Mouse (Mus musculus) lung, postnatal 0 days (tissue): ENCODE measurements around the gene Pate2. TPM values are rescaled to one million over a fixed set of nuclear protein-coding genes. Genes with fewer than 3 reads are reported as not detected.

Experiments used
- ATAC-seq: fragments of 200-750 bp; cut with Nextera tagmentation; 2 replicates; pipeline ENCODE4 v1.8.0; 2017; ENCODE audit warnings: moderate library complexity
- DNase-seq: peaks from one replicate; pipeline ENCODE4 v3.0.0-alpha.2; 2016; ENCODE audit warnings: low spot score
- H3K27ac ChIP-seq: fragments of 300-500 bp; sonication (generic); 2 replicates; pipeline ENCODE4 v1.5.1; 2014; ENCODE audit warnings: antibody characterized with exemption, mild to moderate bottlenecking, low read length, mixed read lengths
- H3K27me3 ChIP-seq: fragments of 300-500 bp; sonication (generic); replicated peaks from 2 replicates; pipeline ENCODE4 v1.6.1; 2014; ENCODE audit warnings: low read length, mixed read lengths; ENCODE audit not compliant: insufficient read depth
- H3K36me3 ChIP-seq: fragments of 300-500 bp; sonication (generic); 2 replicates; pipeline ENCODE4 v1.6.1; 2014; ENCODE audit warnings: low read length, mixed read lengths; ENCODE audit not compliant: insufficient read depth
- H3K4me1 ChIP-seq: fragments of 300-500 bp; sonication (generic); 2 replicates; pipeline ENCODE4 v1.6.1; 2014; ENCODE audit warnings: antibody characterized with exemption, low read depth, low read length, mixed read lengths; ENCODE audit not compliant: insufficient read depth
- H3K4me2 ChIP-seq: fragments of 300-500 bp; sonication (generic); replicated peaks from 2 replicates; pipeline ENCODE4 v1.6.1; 2014; ENCODE audit warnings: low read depth, mild to moderate bottlenecking, low read length, moderate library complexity, mixed read lengths
- H3K4me3 ChIP-seq: fragments of 300-500 bp; sonication (generic); 2 replicates; pipeline ENCODE4 v1.5.1; 2014; ENCODE audit warnings: low read depth, low read length
- H3K9ac ChIP-seq: fragments of 300-500 bp; sonication (generic); replicated peaks from 2 replicates; pipeline ENCODE4 v1.6.1; 2014; ENCODE audit warnings: low read depth, mild to moderate bottlenecking
- H3K9me3 ChIP-seq: fragments of 300-500 bp; sonication (generic); 2 replicates; pipeline ENCODE4 v1.6.1; 2016; ENCODE audit warnings: low read length, mixed read lengths
- CTCF ChIP-seq: IDR thresholded peaks from 2 replicates; pipeline ENCODE4 v1.5.1; 2016; ENCODE audit warnings: antibody characterized with exemption, mild to moderate bottlenecking
- EP300 ChIP-seq: IDR thresholded peaks from 2 replicates; pipeline ENCODE4 v1.6.1; 2016; ENCODE audit warnings: antibody characterized with exemption, mild to moderate bottlenecking, control low read depth
- WGBS: fragments of 180-500 bp; shearing (Covaris S2); extraction: QIAGEN DNeasy Blood & Tissue Kit; methylation state at CpG from one replicate; pipeline ENCODE4 v1.1.7; 2014; 5-methylcytosine and 5-hydroxymethylcytosine counted together
- polyA plus RNA-seq: library from polyadenylated mRNA; unstranded; fragments of >200 nt; fragmentation: Nextera tagmentation; extraction: Ambion mirVana; gene quantifications from 2 replicates; pipeline ENCODE4 v1.2.1, GENCODE M21; 2015

Gene Pate2
- polyA plus RNA-seq, 1 experiment from 2014 or later, result 0.10 TPM

DNA sequence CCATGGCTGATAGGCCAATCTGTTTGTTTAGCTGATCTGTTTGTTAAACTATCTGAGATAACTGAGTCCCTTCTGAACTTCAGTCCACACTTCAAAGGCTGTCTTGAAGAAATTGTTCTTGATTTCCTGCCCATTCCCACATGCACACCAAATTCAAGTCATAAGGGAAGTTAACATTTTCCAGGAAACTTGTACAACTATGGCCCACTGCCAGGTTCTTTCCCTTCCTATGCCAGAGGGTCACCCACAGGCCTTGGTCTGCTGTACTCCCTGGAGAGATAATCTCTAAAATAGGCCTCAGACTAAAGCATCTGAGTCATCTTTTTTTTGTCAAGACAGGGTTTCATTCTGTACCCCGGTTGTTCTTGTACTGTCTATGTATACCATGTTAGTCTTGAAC is 62.9 kb downstream of the Pate2 start:
- no peaks in the 10 kb centered on the region for H3K36me3 ChIP-seq
- H3K4me2 ChIP-seq, result no peak overlapping the region
- H3K4me1 ChIP-seq, result no peaks in the 10 kb centered on the region
- H3K27me3 ChIP-seq, result no peaks in the 10 kb centered on the region
- H3K9me3 ChIP-seq, result no peaks in the 10 kb centered on the region
- no peak for DNase-seq
- H3K4me3 ChIP-seq, result no peak overlapping the region
- no peak overlapping the region for H3K9ac ChIP-seq
- H3K27ac ChIP-seq, result no peak overlapping the region
- ATAC-seq, result no peak
- no peak for TF ChIP-seq CTCF
- no peak for TF ChIP-seq EP300
- WGBS, result 89% methylated on average over 1 of the region's 1 CpGs

DNA sequence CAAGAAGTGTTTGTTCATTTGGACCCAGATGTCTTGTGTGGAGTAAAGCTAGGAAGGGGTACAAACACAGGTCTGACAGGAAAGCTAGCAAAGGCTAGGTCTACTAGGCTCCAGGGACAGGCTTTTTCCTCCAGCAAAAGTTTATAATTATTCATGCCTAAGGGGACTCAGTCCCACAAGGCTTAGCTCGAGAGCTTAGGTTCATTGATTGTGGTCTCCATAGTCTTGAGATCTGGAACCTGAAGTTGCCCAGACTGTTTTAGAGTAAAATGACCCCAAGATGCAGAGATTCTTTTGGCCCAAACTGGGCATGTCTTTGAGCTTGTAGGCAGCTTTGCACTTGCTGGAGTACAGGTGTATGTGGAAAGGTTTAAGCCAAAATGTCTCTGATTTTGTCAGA is 78.0 kb downstream of the Pate2 start, which contains the start of gene Pate3:
Gene Pate3 (minus strand): TSS at position 101 of the 400 bp plus-strand sequence.
- H3K27ac ChIP-seq, result no peak within 1 kb of the TSS
- H3K4me3 ChIP-seq, result no peak within 1 kb of the TSS
- no peaks in the 10 kb centered on the region for H3K9me3 ChIP-seq
- 65% methylated on average over 1 of the region's 1 CpGs for WGBS
- no peak within 1 kb of the TSS for H3K9ac ChIP-seq
- ATAC-seq (no peak), DNase-seq (no peak)
- no peaks in the 10 kb centered on the region for H3K36me3 ChIP-seq
- H3K4me1 ChIP-seq, result no peaks in the 10 kb centered on the region
- no peaks in the 10 kb centered on the region for H3K27me3 ChIP-seq
- H3K4me2 ChIP-seq, result no peak within 1 kb of the TSS
- TF ChIP-seq EP300 (no peak), CTCF (no peak)

DNA sequence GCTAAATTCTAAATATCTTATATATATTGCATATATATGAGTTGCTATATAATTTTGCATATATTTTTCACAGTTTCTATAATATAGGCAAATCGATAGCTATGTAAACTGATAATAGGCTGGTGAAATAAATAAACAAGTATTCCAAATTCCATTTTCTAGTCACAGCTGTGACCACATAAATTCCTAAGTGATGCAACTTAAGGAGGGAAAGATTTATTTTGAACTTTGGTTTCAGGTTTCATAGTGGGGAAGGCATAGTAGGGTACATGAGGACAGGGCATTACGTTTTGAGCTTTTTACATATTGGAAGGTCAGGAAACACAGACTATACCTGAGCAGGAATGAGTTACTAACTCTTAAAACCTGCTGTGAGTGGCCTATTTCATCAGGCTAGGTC is 103.5 kb downstream of the Pate2 start:
- Histone ChIP-seq H3K27ac (no peak overlapping the region), H3K4me3 (no peak overlapping the region), H3K9ac (no peak overlapping the region), H3K9me3 (no peaks in the 10 kb centered on the region), H3K4me2 (no peak overlapping the region), H3K36me3 (no peaks in the 10 kb centered on the region), H3K27me3 (no peaks in the 10 kb centered on the region), H3K4me1 (no peaks in the 10 kb centered on the region)
- ATAC-seq, result no peak
- WGBS, result 74% methylated on average over 2 of the region's 2 CpGs
- no peak for DNase-seq
- TF ChIP-seq CTCF (no peak), EP300 (no peak)

DNA sequence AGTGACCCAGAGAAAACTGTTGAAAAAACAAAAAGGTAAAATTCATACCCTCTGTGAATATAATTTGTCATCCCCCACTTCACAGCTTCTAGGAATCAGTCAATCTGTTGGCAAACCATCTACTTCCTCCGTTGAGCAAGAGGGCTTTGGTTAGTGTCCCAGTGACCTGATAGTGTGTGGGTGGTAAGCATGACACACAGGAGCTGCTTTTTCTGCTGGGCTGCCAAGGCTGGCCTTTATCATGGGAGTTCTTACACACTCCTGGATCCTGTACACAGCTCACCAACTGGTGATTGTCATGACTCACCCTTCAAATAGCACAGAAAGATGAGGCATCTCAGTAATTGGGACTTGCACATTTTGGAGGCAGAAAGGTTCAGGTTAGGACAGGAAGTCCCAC is 116.9 kb downstream of the Pate2 start, which contains the start of gene Pate1:
Gene Pate1 (minus strand): TSS at position 378 of the 400 bp plus-strand sequence.
- no peak within 1 kb of the TSS for H3K9ac ChIP-seq
- no peak within 1 kb of the TSS for H3K4me3 ChIP-seq
- no peak for TF ChIP-seq EP300
- no peak for TF ChIP-seq CTCF
- H3K27ac ChIP-seq, result no peak within 1 kb of the TSS
- WGBS, result 44% methylated on average over 1 of the region's 1 CpGs
- no peaks in the 10 kb centered on the region for H3K4me1 ChIP-seq
- DNase-seq (no peak), ATAC-seq (no peak)
- H3K36me3 ChIP-seq, result no peaks in the 10 kb centered on the region
- H3K4me2 ChIP-seq, result no peak within 1 kb of the TSS
- no peaks in the 10 kb centered on the region for H3K27me3 ChIP-seq
- no peaks in the 10 kb centered on the region for H3K9me3 ChIP-seq

DNA sequence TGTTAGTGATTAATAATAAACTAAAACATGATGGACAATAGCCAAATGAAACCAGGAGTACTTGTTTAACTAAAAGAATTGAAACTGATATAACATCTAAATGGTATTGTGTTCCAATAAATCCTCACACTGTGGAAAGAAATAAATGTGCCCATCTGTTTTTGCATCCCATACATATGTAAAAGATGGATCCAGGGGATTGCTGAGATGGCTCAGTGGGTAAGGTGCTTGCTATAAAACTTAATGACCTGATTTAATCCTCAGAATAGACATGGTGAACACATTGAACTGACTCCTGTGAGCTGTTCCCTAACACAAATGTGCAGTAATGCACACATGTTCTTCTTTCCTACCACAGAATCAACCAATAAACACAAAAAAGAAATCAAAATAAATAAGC is 121.8 kb downstream of the Pate2 start:
- Histone ChIP-seq H3K27ac (no peak overlapping the region), H3K4me3 (no peak overlapping the region), H3K27me3 (no peaks in the 10 kb centered on the region), H3K36me3 (no peaks in the 10 kb centered on the region), H3K4me1 (no peaks in the 10 kb centered on the region), H3K4me2 (no peak overlapping the region), H3K9me3 (no peaks in the 10 kb centered on the region), H3K9ac (no peak overlapping the region)
- TF ChIP-seq EP300 (no peak), CTCF (no peak)
- no peak for ATAC-seq
- no peak for DNase-seq

DNA sequence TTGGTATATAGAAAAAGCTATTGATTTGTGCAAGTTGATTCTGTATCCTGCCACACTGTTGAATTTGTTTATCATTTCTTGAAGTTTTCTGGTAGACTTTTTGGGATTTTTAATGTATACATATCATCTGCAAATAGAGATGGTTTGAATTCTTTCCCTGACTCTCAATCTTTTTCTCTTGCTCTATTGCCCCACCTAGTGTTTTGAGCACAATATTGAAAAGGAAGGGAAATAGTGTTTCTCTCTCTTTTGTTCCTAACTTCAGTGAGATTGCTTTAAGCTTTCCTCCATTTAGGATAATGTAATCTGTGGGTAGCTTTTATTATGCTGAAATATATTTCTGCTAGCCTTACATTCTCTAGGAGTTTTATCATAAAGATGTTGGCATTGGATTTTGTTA is 137.2 kb downstream of the Pate2 start:
- H3K9ac ChIP-seq, result no peak overlapping the region
- no peak overlapping the region for H3K27ac ChIP-seq
- no peak overlapping the region for H3K4me3 ChIP-seq
- ATAC-seq (no peak), DNase-seq (no peak)
- no peak overlapping the region for H3K4me2 ChIP-seq
- TF ChIP-seq EP300 (no peak), CTCF (0 out of 2 replicates have a peak, but pooled peaks have one; percentile 19)
- no peaks in the 10 kb centered on the region for H3K4me1 ChIP-seq
- no peaks in the 10 kb centered on the region for H3K9me3 ChIP-seq
- no peaks in the 10 kb centered on the region for H3K27me3 ChIP-seq
- H3K36me3 ChIP-seq, result no peaks in the 10 kb centered on the region

Other genes starting within 250 kb of the Pate2 start
- gene Cdon, start 149.2 kb upstream of the Pate2 start, polyA plus RNA-seq, result 1.2 and 1.3 TPM in 2 replicates
- not detected in 2 replicates for gene Gm1113, start 52.0 kb upstream of the Pate2 start, polyA plus RNA-seq
- gene Ddx25, start 11.8 kb upstream of the Pate2 start, polyA plus RNA-seq, result 0.07 and 0.10 TPM in 2 replicates
- gene Pus3, start 11.7 kb upstream of the Pate2 start, polyA plus RNA-seq, result 7.3 and 8.5 TPM in 2 replicates
- gene Hyls1, start 114 bp downstream of the Pate2 start, polyA plus RNA-seq, result 4.7 and 5.0 TPM in 2 replicates
- gene Pate4, start 41.7 kb downstream of the Pate2 start, polyA plus RNA-seq, result not detected in 2 replicates
- gene Pate3, start 77.9 kb downstream of the Pate2 start, polyA plus RNA-seq, result not detected in 2 replicates
- not detected in 2 replicates for gene Pate1, start 117.1 kb downstream of the Pate2 start, polyA plus RNA-seq
- not detected in 2 replicates for gene Gm17677, start 170.8 kb downstream of the Pate2 start, polyA plus RNA-seq
- not detected in 2 replicates for gene Gm17727, start 207.8 kb downstream of the Pate2 start, polyA plus RNA-seq
- gene Gm27235, start 219.8 kb downstream of the Pate2 start, polyA plus RNA-seq, result not detected in 2 replicates
- not detected in 2 replicates for gene D730048I06Rik, start 219.8 kb downstream of the Pate2 start, polyA plus RNA-seq